Mouse (Mus musculus) lung, postnatal 0 days (tissue): ENCODE data around the gene Shh.

Source experiments
- CTCF ChIP-seq: IDR thresholded peaks from 2 replicates; pipeline ENCODE4 v1.5.1; 2016; ENCODE audit warnings: antibody characterized with exemption, mild to moderate bottlenecking
- EP300 ChIP-seq: IDR thresholded peaks from 2 replicates; pipeline ENCODE4 v1.6.1; 2016; ENCODE audit warnings: antibody characterized with exemption, mild to moderate bottlenecking, control low read depth

GRCm38 (mm10) chr5:28455721-28456120, 11.3 kb downstream of the Shh start:
- TF ChIP-seq CTCF, result no peak
- no peak for TF ChIP-seq EP300
